Mouse (Mus musculus) neural tube, embryonic 10.5 days (tissue): ENCODE measurements at regions not wholly inside any gene's neighbourhood (a gene's known extent, or its start where the extent isn't known, plus 50 kb on each side); places are given as distances from the start of the nearest gene placed in this dataset.

Experiments used
- DNase-seq: peaks from one replicate; pipeline ENCODE4 v3.0.0-alpha.2; 2017; ENCODE audit warnings: low spot score; ENCODE audit errors: extremely low spot score

DNA sequence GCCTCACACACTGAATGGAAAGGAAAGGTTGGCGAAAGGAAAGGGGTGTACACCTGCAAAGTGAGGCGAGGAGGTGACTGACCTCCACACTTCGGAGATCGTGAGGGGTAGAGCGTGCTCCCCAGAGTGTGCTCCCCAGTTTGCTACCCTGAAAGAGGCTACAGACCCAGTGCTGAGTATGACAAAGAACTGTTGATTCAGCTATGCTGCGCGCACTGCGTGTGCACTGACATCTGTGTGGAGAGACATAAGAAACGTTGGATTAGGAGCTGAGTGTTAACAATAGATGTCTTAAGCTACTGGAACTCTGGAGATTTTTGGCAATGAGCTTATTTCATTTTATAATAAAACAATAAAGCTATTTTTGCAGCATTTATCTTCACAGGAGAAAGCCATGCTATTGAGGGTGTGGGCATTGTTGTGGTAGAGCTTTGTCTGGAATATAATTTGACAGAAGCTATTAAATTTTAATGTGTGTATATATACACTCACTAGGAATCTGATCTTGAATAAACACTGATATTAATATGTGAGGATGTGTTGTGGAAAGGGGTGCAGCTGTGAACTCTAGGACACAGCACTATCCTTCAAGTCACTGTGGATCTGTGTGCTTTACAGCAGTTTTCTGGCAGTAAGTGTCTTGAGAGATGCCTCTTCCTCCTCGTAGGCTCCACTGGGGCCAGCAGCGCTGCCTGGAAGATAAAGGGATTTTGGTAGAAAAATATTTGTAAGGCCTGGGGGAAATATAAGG lies 271.2 kb upstream of the Zfp637 start:
- peak; percentile 11 for DNase-seq

DNA sequence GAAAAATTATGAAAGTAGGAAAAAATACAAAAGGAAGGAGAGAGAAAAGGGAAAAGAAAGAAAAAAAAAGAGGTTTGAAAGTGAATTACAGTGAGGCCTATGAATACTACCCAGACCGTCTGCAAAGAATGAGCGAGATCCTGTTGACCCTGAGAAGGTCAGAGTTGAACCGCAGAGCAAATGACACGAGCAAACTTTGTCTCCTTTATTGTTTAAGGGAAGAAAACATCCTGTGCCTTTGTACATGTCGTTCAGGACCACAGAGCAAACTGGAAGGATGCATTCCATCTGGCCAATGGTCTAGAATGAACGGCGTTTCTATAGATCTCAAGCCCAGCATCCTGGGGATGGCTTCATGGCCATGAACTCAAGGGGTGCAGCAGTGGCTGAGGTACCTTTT lies 270.6 kb upstream of the Zfp637 start:
- DNase-seq: peak; percentile 12

DNA sequence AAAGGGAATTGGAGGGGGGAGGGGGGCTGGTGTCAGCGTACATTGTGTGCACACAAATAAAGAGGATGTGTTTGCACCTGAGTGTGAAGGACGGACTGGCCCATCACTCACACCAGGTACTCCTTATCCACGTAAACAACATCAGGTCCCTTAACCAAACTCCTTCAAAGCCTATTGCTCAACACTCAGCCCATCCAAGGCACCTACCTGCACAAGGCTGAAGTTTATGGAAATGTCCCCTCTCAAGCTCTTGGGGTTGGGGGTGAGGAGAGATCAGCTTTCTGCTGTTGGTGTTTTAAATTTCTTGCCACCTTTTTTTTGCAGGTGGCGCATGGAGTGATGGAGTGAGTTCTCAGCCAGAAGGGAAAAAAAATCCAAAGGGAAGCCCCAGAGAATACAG lies 270.2 kb upstream of the Zfp637 start:
- peak; percentile 12 for DNase-seq

DNA sequence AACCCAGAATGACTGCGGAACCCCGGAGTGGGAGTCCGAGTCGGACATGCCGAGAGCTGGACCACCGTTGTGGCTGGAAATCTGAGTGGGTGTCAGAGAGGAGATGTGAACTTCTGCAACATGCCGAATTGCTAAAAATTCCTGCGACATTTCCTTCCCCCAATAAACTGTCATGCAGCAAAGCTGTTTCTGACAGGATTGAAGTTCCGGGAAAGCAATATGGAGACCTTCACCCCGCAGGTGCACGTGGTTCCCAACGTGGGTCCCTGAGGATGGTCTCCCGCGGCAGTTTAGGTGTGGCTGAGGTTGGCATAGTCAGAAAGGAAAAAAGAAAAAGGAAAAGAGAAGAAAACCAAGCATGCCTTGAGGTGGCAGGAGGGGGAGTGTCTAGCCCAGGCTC lies 269.0 kb upstream of the Zfp637 start:
- DNase-seq: no peak

DNA sequence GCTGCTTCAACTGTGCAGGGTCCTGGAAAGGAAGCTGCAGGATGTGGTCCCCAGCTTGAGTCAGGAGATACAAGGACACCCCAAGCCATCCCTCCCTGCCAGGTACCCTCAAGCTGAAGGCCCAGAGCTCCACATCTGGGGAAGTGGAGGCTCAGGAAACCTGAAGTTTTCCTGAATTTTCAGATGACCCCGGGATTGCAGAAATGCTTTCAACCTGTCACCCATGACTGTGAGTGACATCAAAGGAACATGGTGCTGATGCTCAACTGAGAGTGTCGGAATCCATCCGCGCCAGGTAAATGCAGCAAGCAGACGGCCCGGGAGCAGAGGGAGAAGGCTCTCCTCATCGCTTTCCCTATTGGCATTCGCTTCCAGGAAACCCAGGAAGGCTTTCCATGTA lies 267.6 kb upstream of the Zfp637 start:
- no peak for DNase-seq

DNA sequence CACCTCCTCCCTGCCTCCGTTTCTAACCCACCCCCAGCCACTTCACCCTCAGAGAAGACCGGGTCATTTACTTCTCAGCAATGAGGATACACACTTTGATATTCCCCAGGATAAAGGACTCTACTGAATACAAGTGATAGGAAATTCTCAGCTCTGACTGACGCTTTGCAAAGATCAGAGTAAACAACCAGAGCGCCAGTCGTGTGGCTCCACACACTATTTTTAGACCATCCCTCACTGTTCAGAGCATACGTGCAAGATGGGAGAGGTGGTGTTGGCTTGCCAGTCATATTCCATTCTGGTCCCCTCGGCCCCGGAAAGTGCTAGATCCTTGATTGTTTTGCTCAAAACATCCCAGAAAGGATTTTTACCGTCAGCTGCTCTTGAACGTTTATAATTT lies 266.8 kb upstream of the Zfp637 start:
- peak; percentile 9 for DNase-seq

DNA sequence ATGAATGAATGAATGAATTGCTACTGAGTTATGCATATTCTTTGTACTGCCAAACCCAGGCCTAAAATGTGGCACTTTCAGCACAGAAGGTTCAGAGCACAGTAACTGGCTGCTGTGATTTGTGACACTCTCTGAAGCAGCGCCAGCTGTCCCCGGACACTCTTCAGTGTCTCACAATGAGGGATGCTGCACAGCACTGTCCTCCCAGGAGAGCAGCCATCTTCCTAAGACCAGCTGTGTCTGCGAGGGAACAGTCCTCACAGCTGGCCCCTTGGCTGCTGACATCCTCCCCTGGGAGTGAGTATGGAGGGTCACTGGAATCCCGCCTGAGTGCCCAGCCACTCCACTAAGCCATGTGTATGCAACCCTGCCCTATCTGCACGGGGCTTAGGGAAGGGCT lies 265.9 kb upstream of the Zfp637 start:
- peak; percentile 13 for DNase-seq

DNA sequence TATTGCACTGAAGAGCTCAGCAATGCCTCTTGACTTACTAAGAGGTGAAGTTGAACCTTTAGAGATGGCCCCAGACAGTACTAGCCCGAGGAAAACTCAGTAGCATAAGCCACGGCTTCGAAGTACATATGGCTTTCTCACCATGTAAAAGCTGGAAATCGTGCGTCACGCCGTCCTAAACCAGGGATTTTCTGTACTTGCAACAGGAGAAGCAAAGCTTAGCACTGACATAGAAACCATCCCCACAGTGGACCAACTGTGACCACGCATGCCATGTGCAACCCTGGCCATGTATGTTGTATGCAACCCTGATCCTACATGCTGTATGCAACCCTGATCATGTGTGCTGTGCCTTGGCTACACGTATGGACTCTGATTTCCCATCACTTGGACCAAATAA lies 265.0 kb upstream of the Zfp637 start:
- peak; percentile 5 for DNase-seq

DNA sequence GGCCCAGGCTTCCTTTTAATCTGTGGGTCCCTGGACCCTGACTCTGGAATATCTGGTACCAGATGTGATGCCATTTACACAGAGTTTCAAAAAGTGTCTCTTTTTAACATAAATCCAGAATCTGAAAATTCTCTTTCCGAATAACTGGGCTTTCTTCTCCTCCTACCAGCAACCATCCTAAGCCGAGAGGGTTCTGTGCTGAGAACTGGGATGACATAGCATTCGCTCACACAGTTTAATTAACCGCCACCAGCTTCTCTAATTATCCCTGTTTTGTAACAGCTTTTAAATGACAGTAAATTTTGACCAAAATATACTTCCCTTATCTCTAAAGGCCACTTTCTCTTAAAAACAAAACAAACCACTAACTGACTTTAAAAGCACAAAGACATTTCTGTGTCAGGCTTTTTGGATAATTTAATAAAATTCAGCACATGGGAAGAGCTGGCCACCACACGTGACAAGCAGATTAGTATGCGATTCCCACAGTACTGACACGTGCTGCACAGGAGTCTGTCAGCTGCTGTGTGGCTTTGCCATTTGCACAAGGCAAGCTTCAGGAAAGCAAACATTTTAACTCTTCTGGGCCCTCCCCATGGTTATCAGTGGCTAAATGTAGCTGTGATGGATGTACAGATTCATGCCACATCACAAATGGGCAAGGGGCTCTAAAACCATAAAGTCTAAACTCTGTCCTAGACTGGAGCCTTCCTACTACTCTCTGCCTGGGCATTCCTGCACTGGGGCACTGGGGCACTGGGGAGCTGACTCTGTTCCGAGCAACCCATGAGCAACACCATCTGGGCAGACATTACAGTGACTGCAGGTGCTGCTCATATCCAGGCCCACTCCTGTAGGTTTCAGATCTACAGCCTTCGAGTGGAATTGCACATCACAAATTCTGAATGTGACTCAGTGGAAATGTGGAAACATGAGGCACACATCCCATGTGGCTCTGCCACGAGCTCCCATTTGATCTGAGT lies 263.1 kb upstream of the Zfp637 start:
- DNase-seq: peak; percentile 11

DNA sequence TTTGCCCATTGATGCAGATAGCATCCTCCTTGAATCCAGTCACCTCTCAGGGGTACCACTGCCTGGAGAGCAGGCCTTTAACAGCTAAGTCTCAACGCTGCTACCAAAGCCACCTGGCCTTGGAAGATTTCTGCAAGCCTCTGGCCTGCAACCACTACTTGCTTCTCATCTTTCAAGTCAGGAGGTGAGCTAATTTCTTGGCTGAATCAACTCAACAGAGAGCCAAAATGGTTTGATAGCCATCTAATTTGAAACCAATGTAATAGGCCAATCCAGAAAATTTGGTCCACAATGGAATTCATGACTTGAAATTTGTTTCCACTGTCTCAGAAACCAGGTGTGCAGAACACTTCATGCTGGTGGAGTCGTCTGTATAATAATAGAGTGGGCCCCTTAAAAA lies 260.0 kb upstream of the Zfp637 start:
- DNase-seq: peak; percentile 9

DNA sequence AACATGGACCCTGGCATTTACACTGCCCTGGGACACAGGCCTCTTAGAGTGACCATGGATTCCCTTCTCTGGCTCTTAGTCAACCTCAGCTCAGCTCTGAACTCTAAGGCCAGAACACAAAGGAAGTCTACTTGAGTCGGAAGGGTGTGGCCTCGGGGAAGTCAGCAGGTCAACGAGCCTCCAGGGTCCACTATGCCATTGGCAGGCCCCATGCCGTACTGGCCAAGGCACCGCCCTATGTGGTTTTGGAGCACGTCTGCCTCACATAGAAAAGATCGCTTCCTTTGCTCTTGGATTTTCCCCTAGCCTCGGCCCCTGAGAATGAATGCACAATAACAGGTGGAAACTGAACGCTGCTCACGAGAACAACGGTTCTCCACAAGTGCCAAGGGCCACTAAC lies 257.9 kb upstream of the Zfp637 start:
- DNase-seq: no peak

DNA sequence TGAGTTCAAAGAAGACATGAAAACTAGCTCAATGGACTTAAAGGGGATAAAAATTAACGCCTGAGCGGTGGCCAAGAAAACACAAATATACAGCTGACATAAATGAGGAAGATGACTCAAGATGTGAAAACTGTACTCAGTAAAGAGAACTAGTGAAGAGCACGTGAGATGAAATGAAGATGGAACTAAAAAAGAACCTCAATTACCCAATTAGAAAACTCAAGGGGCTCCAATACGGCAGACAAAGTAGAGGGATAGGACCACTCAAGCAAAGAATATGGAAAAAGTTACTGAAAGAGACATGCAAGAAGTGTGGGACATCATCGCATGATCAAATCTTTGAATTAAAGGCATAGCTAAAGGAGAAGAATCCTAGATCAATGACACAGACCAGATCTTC lies 256.4 kb upstream of the Zfp637 start:
- no peak for DNase-seq

DNA sequence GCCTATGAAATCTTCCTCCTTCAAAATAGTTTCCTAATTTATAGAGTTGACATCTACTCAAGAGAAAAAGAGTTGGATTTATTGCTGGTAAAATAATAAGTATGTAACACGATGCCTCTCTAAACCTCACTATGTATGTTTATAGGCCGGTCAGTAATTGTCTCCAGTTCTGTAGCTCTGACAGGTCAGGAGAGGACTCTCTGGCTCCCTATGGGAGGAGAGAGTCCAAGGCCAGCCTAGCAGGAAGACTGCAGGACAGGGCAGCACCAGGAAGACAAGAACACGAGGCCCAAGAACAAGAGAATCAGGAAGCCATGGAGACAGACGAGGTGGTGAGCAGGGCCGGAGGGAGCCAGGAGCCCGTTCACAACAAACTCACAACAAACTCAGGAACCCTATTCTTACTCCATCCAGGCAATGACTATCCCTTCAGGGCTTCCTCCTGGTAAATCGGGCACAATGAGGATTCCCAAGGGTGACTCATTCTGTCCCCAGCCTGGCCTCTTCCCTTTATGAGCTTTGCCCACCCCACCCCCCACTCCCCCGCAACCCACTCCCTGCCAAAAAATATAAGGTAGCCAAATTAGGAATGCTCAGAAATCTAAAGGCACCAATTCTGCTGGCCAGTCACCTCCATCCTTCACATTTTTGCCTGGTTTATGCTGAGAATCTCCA lies 244.7 kb upstream of the Zfp637 start:
- peak; percentile 7 for DNase-seq

DNA sequence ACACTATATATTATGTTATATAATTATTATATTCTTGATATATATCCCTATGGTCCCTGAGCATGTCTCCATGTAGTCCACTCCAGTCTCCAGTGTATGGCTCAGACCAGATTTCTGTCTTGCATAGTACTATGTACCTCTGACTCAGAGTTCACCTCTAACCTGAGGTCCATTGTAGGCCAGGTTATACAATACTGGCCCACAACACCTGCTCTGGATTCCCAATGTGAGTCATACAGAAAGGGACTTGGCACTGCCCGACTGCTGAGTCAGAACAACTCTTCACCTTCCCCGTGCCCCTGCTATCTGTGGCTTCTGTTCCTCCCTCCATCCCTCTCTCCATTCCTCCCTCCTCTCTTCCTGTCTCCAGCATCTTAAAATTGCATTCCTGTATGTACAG lies 236.1 kb upstream of the Zfp637 start:
- peak; percentile 11 for DNase-seq

DNA sequence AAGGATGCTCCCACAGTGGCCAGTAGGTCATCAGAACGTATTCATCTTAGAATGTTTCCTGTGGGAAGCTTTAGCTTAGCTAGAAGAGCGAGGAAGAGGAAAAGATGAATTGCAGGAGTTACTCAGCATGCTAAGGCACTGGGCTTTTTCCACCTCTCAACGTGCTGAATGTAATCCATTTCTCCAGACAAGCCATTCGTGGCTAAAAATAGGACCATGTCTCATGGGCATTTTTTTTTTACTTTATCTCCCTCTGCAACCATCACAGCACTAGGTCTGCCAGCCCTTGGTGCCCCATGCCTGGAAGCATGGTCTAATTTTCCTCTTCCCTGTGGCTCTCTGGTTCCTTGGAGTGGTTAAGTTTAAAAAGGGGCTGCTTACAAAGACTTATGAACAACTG lies 235.3 kb upstream of the Zfp637 start:
- DNase-seq: no peak

DNA sequence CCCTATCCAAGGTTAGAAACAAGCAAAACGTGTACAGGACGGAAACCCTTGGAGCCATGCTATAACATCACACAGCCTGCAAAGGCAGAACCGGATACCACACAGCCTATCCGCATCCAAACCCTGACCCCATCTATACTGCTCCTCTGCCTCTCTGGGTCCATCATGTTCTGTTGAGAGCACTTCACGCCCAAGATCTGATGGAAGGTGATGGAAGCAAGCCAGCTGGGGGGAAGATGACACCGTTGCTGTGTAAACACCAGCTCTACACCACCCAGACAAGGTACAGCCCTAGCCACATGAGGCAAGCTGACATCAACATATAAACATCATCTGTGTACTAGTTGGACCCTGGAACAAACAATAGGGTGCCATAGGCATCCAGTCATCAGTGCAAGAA lies 234.8 kb upstream of the Zfp637 start:
- peak; percentile 10 for DNase-seq

DNA sequence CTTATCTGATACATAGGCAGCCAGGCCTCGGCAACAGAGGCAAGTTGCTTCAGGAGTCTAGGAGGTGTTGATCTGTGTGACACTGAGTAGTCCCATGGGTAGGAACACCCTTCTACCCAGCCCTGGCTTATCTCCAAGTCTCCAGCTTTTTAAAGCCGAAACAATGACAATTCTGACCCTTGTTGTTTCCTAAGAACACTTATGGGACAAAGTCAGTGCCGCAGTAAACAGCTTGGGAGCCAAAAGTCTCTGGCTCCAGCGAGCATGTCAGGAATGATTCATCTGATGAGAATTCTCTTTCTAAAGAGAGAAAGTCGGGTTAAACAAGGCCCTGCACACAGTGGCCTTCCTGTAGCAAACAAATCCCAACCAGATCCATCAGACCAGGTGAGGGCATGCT lies 234.0 kb upstream of the Zfp637 start:
- DNase-seq: peak; percentile 8

DNA sequence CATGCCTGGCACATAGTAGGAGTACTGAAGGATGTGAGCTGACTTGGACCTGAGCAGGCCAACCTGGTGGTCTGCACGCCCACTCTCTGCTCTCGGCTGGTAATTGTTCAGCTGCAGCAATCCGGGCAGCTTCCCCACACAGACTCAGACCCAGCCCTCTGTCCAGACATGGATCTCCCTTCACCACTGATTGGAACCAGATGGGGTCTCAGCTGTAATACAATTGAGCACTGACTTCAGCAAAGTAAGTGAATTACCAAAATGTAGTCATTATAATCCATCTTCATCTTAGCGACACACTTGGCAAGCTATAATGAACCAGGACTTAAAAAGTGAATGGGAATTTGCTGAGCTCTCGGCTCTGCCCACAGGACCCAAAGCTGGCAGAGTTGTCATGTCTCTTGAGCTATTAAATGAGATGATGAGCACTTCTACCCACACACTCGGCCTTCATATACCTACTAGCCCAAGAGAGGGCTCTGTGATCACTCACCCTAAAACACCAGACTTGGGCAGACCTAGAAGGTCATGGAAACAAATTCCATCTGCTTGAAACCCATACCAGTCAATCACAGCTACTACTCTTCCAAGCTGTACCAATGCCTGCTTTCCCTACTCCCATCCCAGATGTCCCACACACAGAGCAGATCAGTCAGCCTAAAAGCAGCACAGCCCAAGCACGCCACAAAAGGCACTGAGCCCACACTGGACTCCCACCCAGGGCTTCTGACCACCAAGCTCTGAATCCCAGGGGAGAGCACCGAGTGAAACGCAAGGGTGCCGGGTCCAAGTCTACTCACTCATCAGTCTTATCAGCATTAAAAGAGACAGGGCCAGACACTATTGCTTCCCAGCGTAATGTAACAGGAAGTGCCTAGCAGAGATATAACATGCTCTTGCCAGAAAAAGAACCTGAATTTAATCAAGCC lies 231.2 kb upstream of the Zfp637 start:
- DNase-seq: peak; percentile 34

DNA sequence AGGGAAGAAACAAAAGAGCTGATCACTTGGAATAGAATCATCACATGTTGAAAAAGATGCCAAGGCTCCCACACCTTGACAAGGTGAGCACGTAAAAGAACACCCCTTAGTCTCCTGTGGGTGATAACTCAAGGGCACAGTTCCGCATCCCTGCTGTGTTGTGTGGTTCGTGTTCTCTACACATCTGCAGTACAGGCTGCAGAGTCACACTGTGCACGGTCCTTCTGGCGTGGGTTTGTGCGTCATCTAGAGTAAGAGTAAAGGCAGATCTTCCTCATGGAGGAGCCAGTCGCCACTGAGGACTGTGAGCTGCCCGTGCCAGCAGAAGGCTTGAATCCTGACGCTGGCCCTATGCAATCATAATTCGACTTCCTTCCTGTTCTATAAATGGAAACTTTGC lies 229.7 kb upstream of the Zfp637 start:
- DNase-seq: peak; percentile 9

DNA sequence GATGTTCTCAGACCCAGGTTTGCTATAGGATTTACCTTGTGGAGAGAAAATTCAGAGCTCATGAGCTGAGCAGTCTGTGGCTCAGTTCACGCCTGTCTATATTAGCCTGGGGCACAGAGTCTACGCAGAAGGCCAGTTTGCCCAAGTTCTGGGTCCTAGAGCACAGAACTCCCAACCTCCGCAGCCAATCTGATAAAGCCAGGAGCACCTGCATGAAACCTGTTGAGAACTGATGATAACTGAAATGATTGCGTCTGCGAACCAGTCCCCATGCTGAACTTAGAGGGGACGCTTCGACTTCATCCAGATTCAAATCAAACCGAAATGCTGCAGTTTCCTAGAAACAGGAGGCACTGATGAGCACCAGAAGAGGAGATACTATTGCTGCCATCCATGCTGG lies 229.0 kb upstream of the Zfp637 start:
- no peak for DNase-seq

DNA sequence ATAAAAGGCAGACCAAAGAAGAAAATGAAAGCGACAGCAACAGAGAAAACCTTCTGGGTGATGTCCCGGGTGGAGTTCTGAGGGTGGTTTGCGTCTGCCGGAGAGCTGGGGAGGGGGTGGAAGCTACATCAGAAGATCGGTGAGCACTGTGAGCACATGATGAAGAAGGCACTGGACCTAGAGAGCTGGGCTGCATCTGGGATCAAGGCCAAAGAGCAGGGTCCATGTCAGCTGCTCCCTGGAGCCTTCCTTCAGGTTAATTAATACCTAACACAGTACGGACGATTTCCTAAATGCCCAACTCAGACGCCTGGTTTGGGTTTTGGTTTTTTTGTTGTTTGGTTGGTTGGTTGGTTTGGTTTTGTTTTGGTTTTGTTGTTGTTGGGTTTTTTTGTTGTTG lies 228.6 kb upstream of the Zfp637 start:
- DNase-seq: peak; percentile 11
